8 mouse cellular contexts compared by ENCODE assay signal in the genomic region with DNA sequence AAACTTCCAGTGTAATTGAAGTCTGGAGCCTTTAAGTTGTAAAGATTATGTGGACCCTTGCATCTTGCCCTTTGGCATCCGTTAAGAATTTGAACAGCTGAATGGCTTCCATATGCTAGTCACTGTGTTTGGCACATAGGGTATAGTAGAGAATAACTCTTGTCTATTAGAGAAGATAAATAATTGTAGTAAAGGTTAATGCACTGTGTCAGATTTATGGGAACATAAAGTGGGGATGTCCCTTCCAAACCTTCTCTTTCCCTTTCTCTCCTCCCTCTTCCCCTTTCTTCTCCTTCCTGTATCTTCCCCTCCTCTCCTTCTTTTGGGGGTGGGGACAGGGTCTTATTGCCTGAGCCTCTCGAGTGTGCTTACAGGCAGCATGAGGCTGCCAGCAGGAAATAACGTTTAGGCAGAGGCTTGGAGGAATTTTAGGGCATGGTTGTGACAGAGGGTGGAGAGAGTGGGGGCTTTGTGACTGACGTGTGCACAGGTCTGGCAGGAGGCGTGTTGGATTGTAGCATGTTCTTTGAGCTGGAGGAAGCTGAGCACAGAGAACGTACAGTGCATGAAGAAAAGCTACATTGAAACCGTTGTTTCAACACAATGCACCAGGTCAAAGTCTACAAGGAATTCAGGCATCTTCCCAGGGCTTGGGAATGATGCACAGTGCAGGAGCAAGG. TPM values are rescaled to one million over a fixed set of nuclear protein-coding genes. Genes with fewer than 3 reads are reported as not detected.
DNase-seq lines count a peak whose midpoint lies in the region; ATAC-seq lines count a peak whose summit lies in the region.
"Had no signal": no experiment of that assay in that cellular context is flagged by ENCODE, and none has a peak within 500 bp of the region (broad histone marks: within the 10 kb centered on the region; RNA-seq: fewer than 3 reads in every experiment).

No protein-coding gene starts in this region.

- 0 out of 2 replicates have a peak overlapping the region, but pooled peaks have one; percentile 2 for H3K4me2 ChIP-seq in lung, embryonic 15.5 days
- H3K4me2 ChIP-seq in forebrain, embryonic 14.5 days (ENCODE audit: low read length) = 0 out of 2 replicates have a peak overlapping the region, but pooled peaks have one; percentile 12
- no peak overlapping the region for H3K4me2 ChIP-seq in limb, embryonic 11.5 days (ENCODE audit: low read depth, severe bottlenecking)
- H3K4me2 ChIP-seq in neural tube, embryonic 14.5 days (ENCODE audit: low read depth, low read length) = no peak overlapping the region

- H3K4me1 ChIP-seq in lung, embryonic 15.5 days = peaks cover 69% of the 10 kb centered on the region
- peaks cover 62% of the 10 kb centered on the region for H3K4me1 ChIP-seq in forebrain, embryonic 14.5 days (ENCODE audit: control insufficient read depth, insufficient read depth, low read length)
- H3K4me1 ChIP-seq in limb, embryonic 11.5 days (ENCODE audit: control insufficient read depth, insufficient read depth, low read length) = peaks cover 86% of the 10 kb centered on the region
- H3K4me1 ChIP-seq in neural tube, embryonic 14.5 days (ENCODE audit: control insufficient read depth, insufficient read depth, low read length) = peaks cover 41% of the 10 kb centered on the region

- no peak overlapping the region for H3K9ac ChIP-seq in lung, embryonic 15.5 days
- H3K9ac ChIP-seq in forebrain, embryonic 14.5 days (ENCODE audit: low read length) = peak overlapping the region; percentile 42; the same call in 1 of the 2 replicates
- H3K9ac ChIP-seq in limb, embryonic 11.5 days (ENCODE audit: low read length) = peak overlapping the region; percentile 36; the same call in 1 of the 2 replicates
- no peak overlapping the region; the same call in 1 of the 2 replicates for H3K9ac ChIP-seq in neural tube, embryonic 14.5 days (replicated peaks; ENCODE audit: low read depth, low read length)

- no peaks in the 10 kb centered on the region for H3K36me3 ChIP-seq in lung, embryonic 15.5 days
- no peaks in the 10 kb centered on the region for H3K36me3 ChIP-seq in forebrain, embryonic 14.5 days (ENCODE audit: control insufficient read depth, insufficient read depth, low read length)
- no peaks in the 10 kb centered on the region for H3K36me3 ChIP-seq in limb, embryonic 11.5 days (ENCODE audit: control insufficient read depth, insufficient read depth, low read length)
- H3K36me3 ChIP-seq in neural tube, embryonic 14.5 days (ENCODE audit: control insufficient read depth, insufficient read depth, low read length) = no peaks in the 10 kb centered on the region

- H3K27ac ChIP-seq in lung, embryonic 15.5 days = peak overlapping the region; percentile 91
- H3K27ac ChIP-seq in forebrain, embryonic 14.5 days (ENCODE audit: low read depth, low read length) = peak overlapping the region; percentile 84
- H3K27ac ChIP-seq in limb, embryonic 11.5 days (replicated peaks; ENCODE audit: low read depth, low read length) = peak overlapping the region; percentile 99
- peak overlapping the region; percentile 63 for H3K27ac ChIP-seq in neural tube, embryonic 14.5 days (ENCODE audit: low read depth, low read length)

- DNase-seq in lung, postnatal 4 days = no peak
- DNase-seq in forebrain, embryonic 14.5 days (ENCODE audit: low spot score) = peak; percentile 49
- peak; percentile 67 for DNase-seq in limb, embryonic 11.5 days (ENCODE audit: low spot score)
- no peak for DNase-seq in adrenal gland, adult 18-20 months (ENCODE audit: low spot score in 2 of 2)
- no peak for DNase-seq in adrenal gland, postnatal 4 days (ENCODE audit: low spot score in 2 of 2)
- DNase-seq: cerebellum, adult 11-12 months had no signal

- ATAC-seq in lung, embryonic 15.5 days (ENCODE audit: borderline replicate concordance, extremely low read depth, low FRiP score, low TSS enrichment) = no peak
- ATAC-seq in forebrain, embryonic 14.5 days = peak; percentile 22
- ATAC-seq in limb, embryonic 11.5 days (ENCODE audit: insufficient number of reproducible peaks, low FRiP score, low TSS enrichment, low read depth) = peak; percentile 55
- peak; percentile 62 for ATAC-seq in neural tube, embryonic 14.5 days (ENCODE audit: low read depth)

- WGBS in lung, embryonic 15.5 days = 14% methylated on average over 7 of the region's 7 CpGs
- 12% methylated on average over 7 of the region's 7 CpGs for WGBS in forebrain, embryonic 14.5 days
- 11% methylated on average over 7 of the region's 7 CpGs for WGBS in limb, embryonic 11.5 days
- 15% methylated on average over 7 of the region's 7 CpGs for WGBS in neural tube, embryonic 14.5 days

- H3K9me3 ChIP-seq in lung, embryonic 15.5 days = no peaks in the 10 kb centered on the region
- H3K9me3 ChIP-seq in forebrain, embryonic 14.5 days (replicated peaks; ENCODE audit: control insufficient read depth, low read length) = no peaks in the 10 kb centered on the region
- H3K9me3 ChIP-seq in limb, embryonic 11.5 days (ENCODE audit: control insufficient read depth, low read length) = no peaks in the 10 kb centered on the region
- H3K9me3 ChIP-seq in neural tube, embryonic 14.5 days (ENCODE audit: control insufficient read depth, low read length) = no peaks in the 10 kb centered on the region

- H3K27me3 ChIP-seq in lung, embryonic 15.5 days = no peaks in the 10 kb centered on the region
- no peaks in the 10 kb centered on the region for H3K27me3 ChIP-seq in forebrain, embryonic 14.5 days (replicated peaks; ENCODE audit: control insufficient read depth, insufficient read depth, low read length)
- no peaks in the 10 kb centered on the region for H3K27me3 ChIP-seq in limb, embryonic 11.5 days (ENCODE audit: control insufficient read depth, insufficient read depth, low read length)
- no peaks in the 10 kb centered on the region for H3K27me3 ChIP-seq in neural tube, embryonic 14.5 days (ENCODE audit: control insufficient read depth, insufficient read depth, low read length)

- H3K4me3 ChIP-seq in lung, embryonic 15.5 days = no peak overlapping the region
- H3K4me3 ChIP-seq in forebrain, embryonic 14.5 days (ENCODE audit: low read depth, low read length) = no peak overlapping the region
- H3K4me3 ChIP-seq in limb, embryonic 11.5 days (ENCODE audit: low read depth, low read length) = no peak overlapping the region
- no peak overlapping the region for H3K4me3 ChIP-seq in neural tube, embryonic 14.5 days (ENCODE audit: low read depth, low read length)

RNA-seq across cellular contexts. Expression of gene Notch2, which starts 47.8 kb away (rescaled TPM):
- polyA plus RNA-seq in lung, embryonic 15.5 days (2015; fragmentation: Nextera tagmentation; extraction: Ambion mirVana) = 33.4 and 35.1 TPM in 2 replicates
- 13.6 and 18.1 TPM in 2 replicates for polyA plus RNA-seq in forebrain, embryonic 14.5 days (2014; fragmentation: Nextera tagmentation; extraction: Ambion mirVana)
- 33.4 and 35.1 TPM in 2 replicates for polyA plus RNA-seq in limb, embryonic 11.5 days (2014; fragmentation: Nextera tagmentation; extraction: Ambion mirVana)
- 8.2 and 13.6 TPM in 2 replicates for polyA plus RNA-seq in neural tube, embryonic 14.5 days (2014; fragmentation: Nextera tagmentation; extraction: Ambion mirVana)
- total RNA-seq in adrenal gland, adult 18-20 months (2021) = 10 to 100 TPM; 46.6 to 79.1 TPM
- total RNA-seq in adrenal gland, postnatal 4 days (2021) = 10 to 100 TPM; 73.9 to 80.1 TPM

Comparison
In these comparisons a context has a peak if more than half of its experiments do, and no peak if none do; other contexts are left out.
1. H3K4me2 ChIP-seq: peak in lung, embryonic 15.5 days (single experiment) and forebrain, embryonic 14.5 days (single experiment); none in limb, embryonic 11.5 days (single experiment) and neural tube, embryonic 14.5 days (single experiment).
2. H3K9ac ChIP-seq: peak in forebrain, embryonic 14.5 days (single experiment) and limb, embryonic 11.5 days (single experiment); none in lung, embryonic 15.5 days (single experiment) and neural tube, embryonic 14.5 days (single experiment).
3. DNase-seq: peak in forebrain, embryonic 14.5 days (single experiment) and limb, embryonic 11.5 days (single experiment); none in lung, postnatal 4 days (0 of 2), adrenal gland, adult 18-20 months (0 of 2) and adrenal gland, postnatal 4 days (0 of 2).
4. Peak in every context shown above with its lines, with median percentiles within 50 percentile points of each other: H3K27ac ChIP-seq.